Mouse (Mus musculus) heart, embryonic 15.5 days (tissue): Measurements from ENCODE around the gene Gas8. TPM values are rescaled to one million over a fixed set of nuclear protein-coding genes. Genes with fewer than 3 reads are reported as not detected.
A peak's percentile ranks its signal among the peaks of the same experiment; 100 is the strongest.

Source experiments
- ATAC-seq: fragments of 200-750 bp; cut with Nextera tagmentation; replicated peaks from 2 replicates; pipeline ENCODE4 v1.8.0; 2017; ENCODE audit warnings: low read depth, moderate TSS enrichment; ENCODE audit not compliant: insufficient number of reproducible peaks, insufficient read depth, low FRiP score
- H3K27ac ChIP-seq: fragments of 300-500 bp; sonication (generic); 2 replicates; pipeline ENCODE4 v1.5.1; 2015; ENCODE audit warnings: mild to moderate bottlenecking, inconsistent platforms
- H3K27me3 ChIP-seq: fragments of 300-500 bp; sonication (generic); 2 replicates; pipeline ENCODE4 v1.6.1; 2015; ENCODE audit warnings: inconsistent platforms
- H3K36me3 ChIP-seq: fragments of 300-500 bp; sonication (generic); 2 replicates; pipeline ENCODE4 v1.6.1; 2015; ENCODE audit warnings: mild to moderate bottlenecking, inconsistent platforms
- H3K4me1 ChIP-seq: fragments of 300-500 bp; sonication (generic); replicated peaks from 2 replicates; pipeline ENCODE4 v1.6.1; 2015; ENCODE audit warnings: inconsistent platforms
- H3K4me2 ChIP-seq: fragments of 300-500 bp; sonication (generic); 2 replicates; pipeline ENCODE4 v1.6.1; 2015; ENCODE audit warnings: inconsistent platforms, mild to moderate bottlenecking, moderate library complexity
- H3K4me3 ChIP-seq: fragments of 300-500 bp; sonication (generic); 2 replicates; pipeline ENCODE4 v1.5.1; 2015; ENCODE audit warnings: mild to moderate bottlenecking, inconsistent platforms
- H3K9ac ChIP-seq: fragments of 300-500 bp; sonication (generic); 2 replicates; pipeline ENCODE4 v1.6.1; 2015; ENCODE audit warnings: mild to moderate bottlenecking, inconsistent platforms
- H3K9me3 ChIP-seq: fragments of 300-500 bp; sonication (generic); replicated peaks from 2 replicates; pipeline ENCODE4 v1.6.1; 2016; ENCODE audit warnings: inconsistent platforms
- WGBS: fragments of 180-500 bp; shearing (Covaris S2); methylation state at CpG from one replicate; pipeline ENCODE4 v1.1.7; 2015; ENCODE audit warnings: mixed read lengths; 5-methylcytosine and 5-hydroxymethylcytosine counted together
- polyA plus RNA-seq: library from polyadenylated mRNA; unstranded; fragments of >200 nt; fragmentation: Nextera tagmentation; extraction: Ambion mirVana; gene quantifications from 2 replicates; pipeline ENCODE4 v1.2.1, GENCODE M21; 2015

The Gas8 gene
- polyA plus RNA-seq, 1 experiment from 2014 or later = 12.9 TPM

DNA sequence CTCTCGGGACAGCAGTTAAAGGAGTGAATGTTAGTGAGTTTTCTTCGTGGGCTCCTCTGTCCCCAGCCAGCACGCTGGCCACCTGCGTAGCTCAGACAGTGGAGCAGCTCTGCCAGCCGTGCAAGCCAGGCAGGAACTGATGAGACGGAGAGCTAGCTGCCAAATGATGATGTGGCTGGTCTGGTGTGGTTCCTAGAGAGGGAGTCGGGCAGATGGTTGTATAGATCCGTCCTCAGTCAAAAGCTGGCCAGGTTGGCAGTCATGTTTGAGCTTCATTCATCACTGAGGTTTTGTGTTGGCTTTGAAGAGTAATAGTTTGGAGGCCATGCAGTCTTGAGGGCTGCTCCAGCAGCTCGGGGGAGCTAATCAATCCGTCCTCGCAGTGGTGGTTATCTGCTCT, 19.7 kb upstream of the Gas8 start:
- no peaks in the 10 kb centered on the region for H3K9me3 ChIP-seq
- no peak overlapping the region for H3K4me3 ChIP-seq
- no peak overlapping the region for H3K9ac ChIP-seq
- H3K27ac ChIP-seq = no peak overlapping the region
- H3K27me3 ChIP-seq = no peaks in the 10 kb centered on the region
- H3K4me2 ChIP-seq = no peak overlapping the region
- no peaks in the 10 kb centered on the region for H3K4me1 ChIP-seq
- peaks cover 89% of the 10 kb centered on the region for H3K36me3 ChIP-seq
- no peak for ATAC-seq
- 90% methylated on average over 11 of the region's 11 CpGs for WGBS

DNA sequence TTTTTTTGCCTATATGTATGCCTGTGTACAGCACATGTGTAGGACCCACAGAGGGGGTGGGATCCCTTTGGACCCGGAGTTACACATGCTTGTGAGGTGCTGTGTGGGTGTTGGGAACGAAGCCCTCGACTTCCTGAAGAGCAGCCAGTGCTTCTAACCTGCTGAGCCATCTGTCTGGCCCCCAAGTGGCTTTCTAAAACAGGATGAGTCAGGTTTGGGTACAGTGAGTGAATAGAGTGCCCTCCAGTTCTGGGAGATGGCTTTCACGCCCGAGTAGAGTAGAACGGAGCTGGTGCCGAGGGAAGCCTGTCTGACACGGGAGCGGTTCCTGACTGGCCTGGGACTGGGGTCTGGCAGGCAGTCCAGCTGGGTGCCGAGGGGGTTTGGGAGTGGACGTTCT, 19.1 kb upstream of the Gas8 start:
- H3K27me3 ChIP-seq = no peaks in the 10 kb centered on the region
- H3K9me3 ChIP-seq = no peaks in the 10 kb centered on the region
- 91% methylated on average over 11 of the region's 11 CpGs for WGBS
- no peak overlapping the region for H3K4me3 ChIP-seq
- H3K4me1 ChIP-seq = no peaks in the 10 kb centered on the region
- no peak for ATAC-seq
- no peak overlapping the region for H3K9ac ChIP-seq
- no peak overlapping the region for H3K4me2 ChIP-seq
- H3K36me3 ChIP-seq = peaks cover 89% of the 10 kb centered on the region
- no peak overlapping the region for H3K27ac ChIP-seq

DNA sequence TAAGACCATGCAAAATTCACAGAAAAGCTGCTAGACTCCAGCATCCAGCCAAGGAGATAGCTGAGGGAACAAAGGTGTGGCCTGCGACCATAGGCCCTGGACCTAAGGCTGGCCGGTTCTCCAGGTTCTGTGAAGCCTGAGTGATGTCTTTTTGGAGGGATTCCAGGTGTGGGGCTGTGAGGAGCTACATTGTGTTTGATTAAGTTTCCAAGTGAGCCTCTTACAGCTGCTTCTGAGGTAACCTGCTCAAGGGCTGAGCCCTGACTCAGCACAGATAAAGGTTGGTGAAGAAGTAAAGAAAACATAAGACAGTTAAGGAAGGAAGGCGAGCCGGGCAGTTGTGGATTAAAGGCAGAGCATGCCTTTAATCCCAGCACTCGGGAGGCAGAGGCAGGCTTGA, 16.4 kb upstream of the Gas8 start:
- ATAC-seq = no peak
- H3K9me3 ChIP-seq = no peaks in the 10 kb centered on the region
- 83% methylated on average over 5 of the region's 5 CpGs for WGBS
- H3K27me3 ChIP-seq = no peaks in the 10 kb centered on the region
- no peak overlapping the region for H3K4me3 ChIP-seq
- H3K4me2 ChIP-seq = no peak overlapping the region
- H3K9ac ChIP-seq = no peak overlapping the region
- H3K4me1 ChIP-seq = no peaks in the 10 kb centered on the region
- H3K36me3 ChIP-seq = peaks cover 71% of the 10 kb centered on the region
- no peak overlapping the region for H3K27ac ChIP-seq

DNA sequence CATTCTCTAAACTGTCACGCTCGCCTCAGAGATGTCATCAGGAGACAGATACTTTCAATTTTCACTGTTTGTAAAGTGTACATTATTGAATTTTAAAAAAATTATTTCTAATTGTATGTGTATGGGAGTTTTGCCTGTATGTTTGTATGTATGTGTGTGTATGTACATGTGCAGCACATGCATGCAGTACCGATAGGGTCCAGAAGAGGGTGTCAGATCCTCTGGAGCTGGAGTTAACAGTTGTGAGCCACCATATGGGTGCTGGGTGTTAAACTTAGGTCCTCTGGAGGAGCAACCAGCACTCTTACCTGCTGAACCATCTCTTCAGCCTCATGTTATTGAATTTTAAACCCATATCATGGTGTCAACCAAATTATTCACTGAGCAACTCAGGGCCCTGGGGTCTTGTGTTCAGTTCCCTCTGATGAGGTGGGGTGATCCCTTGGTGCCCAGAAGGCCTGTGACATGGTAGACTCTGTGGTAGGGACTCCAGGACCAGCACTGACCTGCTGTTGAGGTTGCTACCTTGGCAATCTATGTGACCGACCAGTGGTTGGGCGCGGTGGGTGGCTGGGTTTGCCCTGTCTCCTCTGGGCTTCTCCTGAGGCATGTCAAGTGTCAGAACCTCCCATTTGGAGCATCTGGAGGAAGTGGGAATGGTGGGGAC, 14.7 kb upstream of the Gas8 start:
- H3K4me2 ChIP-seq = no peak overlapping the region
- H3K9ac ChIP-seq = no peak overlapping the region
- H3K4me1 ChIP-seq = no peaks in the 10 kb centered on the region
- H3K36me3 ChIP-seq = peaks cover 67% of the 10 kb centered on the region
- no peak overlapping the region for H3K4me3 ChIP-seq
- H3K27me3 ChIP-seq = no peaks in the 10 kb centered on the region
- no peak overlapping the region for H3K27ac ChIP-seq
- 97% methylated on average over 6 of the region's 6 CpGs for WGBS
- H3K9me3 ChIP-seq = no peaks in the 10 kb centered on the region
- no peak for ATAC-seq

DNA sequence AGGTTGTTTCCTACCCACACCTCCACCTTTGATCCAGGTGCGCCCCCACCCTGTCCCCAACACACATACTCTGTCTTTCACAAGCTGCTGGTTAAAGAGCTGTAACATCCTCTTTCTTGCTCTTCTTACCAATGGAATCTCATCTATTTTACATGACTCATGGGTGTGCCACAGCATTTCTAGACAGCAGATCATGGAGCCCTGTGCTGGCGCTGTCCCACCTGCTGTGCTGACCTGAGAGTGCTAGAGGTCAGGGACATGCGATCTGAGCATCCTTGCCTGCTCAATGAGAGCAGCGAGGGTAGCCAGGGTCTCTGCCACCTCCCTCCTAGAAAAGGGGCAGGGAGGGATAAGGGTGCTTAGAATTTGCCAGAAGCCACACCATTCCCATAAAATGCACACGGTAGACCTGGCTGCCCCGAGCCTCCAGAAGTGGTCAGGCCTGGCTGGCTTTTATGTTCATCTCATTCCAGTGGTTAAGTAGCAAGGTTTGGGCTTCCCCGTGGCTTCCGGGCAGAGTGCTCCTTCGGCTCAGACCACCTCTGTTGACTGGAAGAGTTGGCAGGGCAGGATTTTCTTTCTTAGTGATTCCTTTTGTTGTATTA, 13.9 kb upstream of the Gas8 start:
- no peak overlapping the region for H3K4me3 ChIP-seq
- H3K9ac ChIP-seq = no peak overlapping the region
- WGBS = 93% methylated on average over 9 of the region's 9 CpGs
- H3K27ac ChIP-seq = no peak overlapping the region
- no peak overlapping the region for H3K4me2 ChIP-seq
- ATAC-seq = no peak
- no peaks in the 10 kb centered on the region for H3K27me3 ChIP-seq
- H3K4me1 ChIP-seq = no peaks in the 10 kb centered on the region
- H3K9me3 ChIP-seq = no peaks in the 10 kb centered on the region
- H3K36me3 ChIP-seq = peaks cover 59% of the 10 kb centered on the region

DNA sequence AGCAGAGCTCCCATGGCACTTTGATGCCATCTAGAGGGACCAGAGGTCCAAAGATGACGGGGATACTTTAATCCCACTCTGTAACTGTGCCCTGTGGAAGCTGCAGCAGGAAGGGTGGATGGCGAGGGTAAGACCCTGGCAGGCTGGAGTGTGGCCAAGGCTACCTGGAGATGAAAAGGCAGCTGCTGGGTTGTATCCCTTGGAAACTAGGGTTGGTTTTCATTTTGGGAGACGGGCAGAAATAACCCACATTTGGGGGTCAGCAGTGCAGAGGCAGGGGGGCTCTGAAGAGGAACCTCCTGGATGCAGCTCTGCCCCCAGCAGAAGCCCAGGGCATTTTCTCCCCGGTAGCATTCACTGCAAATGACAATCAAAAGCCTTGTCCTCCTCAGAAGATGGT, 13.4 kb upstream of the Gas8 start:
- Histone ChIP-seq H3K36me3 (peaks cover 57% of the 10 kb centered on the region), H3K4me3 (no peak overlapping the region), H3K27ac (no peak overlapping the region), H3K4me1 (no peaks in the 10 kb centered on the region), H3K4me2 (no peak overlapping the region), H3K27me3 (no peaks in the 10 kb centered on the region), H3K9me3 (no peaks in the 10 kb centered on the region), H3K9ac (no peak overlapping the region)
- ATAC-seq = no peak
- WGBS = 85% methylated on average over 4 of the region's 4 CpGs

DNA sequence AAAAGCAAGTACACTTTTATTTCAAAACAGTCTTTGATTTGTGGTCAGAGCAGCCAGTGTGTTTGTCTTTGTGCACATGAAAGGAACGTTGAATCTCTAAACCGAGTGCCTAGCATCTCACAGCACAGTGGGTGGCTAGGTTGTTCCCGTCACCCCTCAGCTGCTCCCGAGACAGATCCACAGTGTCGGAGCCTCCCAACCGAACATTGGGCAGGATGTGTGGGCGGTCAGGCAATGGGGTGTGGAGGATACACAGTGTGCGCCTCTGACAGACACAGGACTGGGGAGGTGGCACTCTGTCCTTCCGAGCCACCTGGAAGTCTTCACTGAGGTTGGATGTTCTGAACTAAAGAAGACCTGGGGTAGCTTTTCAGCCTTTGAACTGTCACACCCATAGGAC, 12.9 kb upstream of the Gas8 start:
- H3K4me3 ChIP-seq = no peak overlapping the region
- no peak for ATAC-seq
- peaks cover 52% of the 10 kb centered on the region for H3K36me3 ChIP-seq
- H3K27ac ChIP-seq = no peak overlapping the region
- no peak overlapping the region for H3K4me2 ChIP-seq
- H3K9me3 ChIP-seq = no peaks in the 10 kb centered on the region
- no peaks in the 10 kb centered on the region for H3K4me1 ChIP-seq
- 84% methylated on average over 9 of the region's 9 CpGs for WGBS
- no peak overlapping the region for H3K9ac ChIP-seq
- H3K27me3 ChIP-seq = no peaks in the 10 kb centered on the region

DNA sequence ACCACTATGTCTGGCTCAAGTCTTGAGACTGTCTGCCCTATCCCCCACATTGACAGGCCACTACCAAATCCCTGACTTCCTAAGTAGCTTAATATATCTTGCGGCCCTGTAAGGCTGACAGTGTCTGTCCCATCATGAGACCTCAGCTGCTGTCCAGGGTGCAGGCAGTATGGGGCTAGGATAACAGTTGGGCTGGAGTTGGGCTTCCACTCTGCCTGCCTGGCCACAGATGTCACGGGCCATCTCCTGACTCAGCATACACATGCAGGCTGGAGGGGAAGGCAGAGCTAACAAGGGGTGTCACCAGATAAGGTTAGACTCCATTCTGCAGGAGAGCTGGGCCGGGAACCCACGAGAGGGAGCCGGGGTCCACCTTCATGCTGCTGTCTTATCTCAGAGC, 11.5 kb upstream of the Gas8 start:
- Histone ChIP-seq H3K4me3 (no peak overlapping the region), H3K27me3 (no peaks in the 10 kb centered on the region), H3K27ac (no peak overlapping the region), H3K4me2 (no peak overlapping the region), H3K9me3 (no peaks in the 10 kb centered on the region), H3K4me1 (no peaks in the 10 kb centered on the region), H3K9ac (no peak overlapping the region), H3K36me3 (peaks cover 38% of the 10 kb centered on the region)
- 84% methylated on average over 5 of the region's 5 CpGs for WGBS
- no peak for ATAC-seq

DNA sequence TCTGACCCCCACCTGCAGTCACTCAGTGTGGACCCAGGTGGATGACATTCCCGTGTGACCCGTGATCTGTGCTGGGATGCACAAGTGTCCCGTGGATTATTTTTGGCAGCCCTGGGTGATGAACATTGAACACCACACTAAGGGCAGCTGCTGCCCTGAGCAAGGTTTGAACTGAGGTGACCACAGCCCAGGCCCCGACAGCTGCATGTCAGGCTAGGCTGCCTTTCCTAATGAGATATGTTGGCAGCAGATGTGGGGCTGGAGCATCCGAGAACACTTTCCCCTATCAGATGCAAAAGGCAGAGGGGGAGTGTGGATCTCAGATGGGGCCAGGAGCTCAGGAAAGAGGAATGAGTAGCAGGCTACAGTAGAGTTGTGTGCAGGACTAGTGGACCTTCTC, 7.8 kb upstream of the Gas8 start:
- H3K4me3 ChIP-seq = no peak overlapping the region
- no peak overlapping the region for H3K27ac ChIP-seq
- no peak for ATAC-seq
- WGBS = 67% methylated on average over 5 of the region's 5 CpGs
- no peak overlapping the region for H3K4me2 ChIP-seq
- H3K36me3 ChIP-seq = peaks cover 10% of the 10 kb centered on the region; the same call in 1 of the 2 replicates
- peaks cover 31% of the 10 kb centered on the region for H3K27me3 ChIP-seq
- H3K9ac ChIP-seq = no peak overlapping the region
- no peaks in the 10 kb centered on the region for H3K9me3 ChIP-seq
- peaks cover 19% of the 10 kb centered on the region for H3K4me1 ChIP-seq

DNA sequence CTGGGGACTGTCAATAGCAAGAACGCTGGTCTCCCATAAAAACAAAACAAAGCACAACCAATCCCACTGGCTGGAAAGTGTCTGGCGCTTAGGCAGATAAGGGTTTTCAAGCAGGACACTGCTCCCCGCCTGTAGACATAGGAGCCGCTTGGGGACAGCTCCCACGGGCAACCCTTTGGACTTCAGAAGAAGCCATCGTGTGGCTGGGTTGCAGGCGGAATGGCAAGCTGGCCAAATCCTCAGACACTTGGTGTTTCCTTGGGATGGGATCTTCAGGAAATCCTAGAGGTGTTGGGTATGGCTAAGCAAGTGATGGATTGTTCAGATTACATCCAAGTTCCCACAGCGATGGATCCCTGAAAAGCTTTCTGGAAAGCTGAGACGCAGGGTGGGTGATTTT, 4.5 kb upstream of the Gas8 start:
- H3K36me3 ChIP-seq = no peaks in the 10 kb centered on the region
- peak overlapping the region; percentile 67 for H3K4me3 ChIP-seq
- peak overlapping the region; percentile 99 for H3K4me2 ChIP-seq
- no peaks in the 10 kb centered on the region for H3K9me3 ChIP-seq
- peaks cover 26% of the 10 kb centered on the region for H3K4me1 ChIP-seq
- 1% methylated on average over 9 of the region's 9 CpGs for WGBS
- H3K27ac ChIP-seq = no peak overlapping the region
- peaks cover 51% of the 10 kb centered on the region for H3K27me3 ChIP-seq
- peak overlapping the region; percentile 53; the same call in 1 of the 2 replicates for H3K9ac ChIP-seq
- no peak for ATAC-seq

DNA sequence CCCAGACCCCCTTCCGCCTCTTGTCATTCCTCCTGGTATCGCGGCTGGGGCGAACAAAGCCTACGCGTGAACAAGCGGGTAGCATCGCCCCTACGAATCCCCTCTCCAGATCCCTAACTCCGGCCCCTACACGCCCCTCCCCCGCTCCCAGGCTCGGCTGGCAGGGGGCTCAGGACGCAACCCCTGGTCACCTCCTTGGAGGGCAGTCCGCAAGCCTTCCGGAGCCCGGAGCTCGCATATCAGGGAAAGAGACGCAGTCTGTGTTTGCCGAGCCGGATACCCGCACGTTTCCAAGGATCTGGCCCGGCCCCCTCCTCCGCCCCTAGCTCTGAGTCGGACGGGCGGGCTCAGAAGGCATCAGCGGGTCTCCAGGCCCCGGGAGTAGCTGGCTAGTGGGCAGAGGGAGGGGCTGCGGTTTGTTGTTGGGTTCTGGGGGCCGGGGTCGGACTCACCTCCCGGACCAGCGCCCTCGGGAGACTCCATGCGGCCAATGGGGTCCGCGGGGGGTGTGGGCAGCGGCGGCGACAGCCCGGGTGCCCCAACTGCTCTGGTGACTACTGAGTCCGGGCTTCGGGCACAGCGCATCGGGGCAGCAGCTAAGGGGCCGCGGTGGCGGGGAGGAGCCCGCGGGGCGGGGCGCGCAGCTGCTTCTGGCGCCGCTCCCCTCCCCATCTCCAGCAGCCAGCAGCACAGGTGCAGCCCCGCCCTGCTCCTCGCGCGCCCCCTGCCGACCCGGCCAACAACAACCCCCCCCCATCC, 3.7 kb upstream of the Gas8 start, which contains the start of gene Dbndd1:
Gene Dbndd1, minus strand, starts transcription at position 683 of the 759 bp plus-strand sequence.
- Histone ChIP-seq H3K9me3 (no peaks in the 10 kb centered on the region), H3K4me1 (peaks cover 32% of the 10 kb centered on the region), H3K4me3 (peak within 1 kb of the TSS; percentile 67), H3K4me2 (peak within 1 kb of the TSS; percentile 99), H3K27me3 (peaks cover 51% of the 10 kb centered on the region), H3K36me3 (no peaks in the 10 kb centered on the region), H3K9ac (peak within 1 kb of the TSS; percentile 53), H3K27ac (no peak within 1 kb of the TSS)
- 0 out of 2 replicates have a peak, but pooled peaks have one; percentile 23 for ATAC-seq
- WGBS = under 1% methylated on average over 57 of the region's 63 CpGs
